Mouse (Mus musculus): ENCODE measurements at regions not wholly inside any gene's neighbourhood (a gene's known extent, or its start where the extent isn't known, plus 50 kb on each side); places are given as distances from the start of the nearest gene placed in this dataset.

GRCm38 (mm10) chr15:64622591-64622990 lies 194.9 kb upstream of the Gm21798 start:
- DNase-seq = no peak

GRCm38 (mm10) chr15:64626359-64626758 lies 191.1 kb upstream of the Gm21798 start:
- no peak for DNase-seq

- DNase-seq = peak; percentile 57
These were observed 190.2 kb upstream of the Gm21798 start for GRCm38 (mm10) chr15:64627258-64627657.
